8 mouse cellular contexts compared by ENCODE assay signal in the genomic region with DNA sequence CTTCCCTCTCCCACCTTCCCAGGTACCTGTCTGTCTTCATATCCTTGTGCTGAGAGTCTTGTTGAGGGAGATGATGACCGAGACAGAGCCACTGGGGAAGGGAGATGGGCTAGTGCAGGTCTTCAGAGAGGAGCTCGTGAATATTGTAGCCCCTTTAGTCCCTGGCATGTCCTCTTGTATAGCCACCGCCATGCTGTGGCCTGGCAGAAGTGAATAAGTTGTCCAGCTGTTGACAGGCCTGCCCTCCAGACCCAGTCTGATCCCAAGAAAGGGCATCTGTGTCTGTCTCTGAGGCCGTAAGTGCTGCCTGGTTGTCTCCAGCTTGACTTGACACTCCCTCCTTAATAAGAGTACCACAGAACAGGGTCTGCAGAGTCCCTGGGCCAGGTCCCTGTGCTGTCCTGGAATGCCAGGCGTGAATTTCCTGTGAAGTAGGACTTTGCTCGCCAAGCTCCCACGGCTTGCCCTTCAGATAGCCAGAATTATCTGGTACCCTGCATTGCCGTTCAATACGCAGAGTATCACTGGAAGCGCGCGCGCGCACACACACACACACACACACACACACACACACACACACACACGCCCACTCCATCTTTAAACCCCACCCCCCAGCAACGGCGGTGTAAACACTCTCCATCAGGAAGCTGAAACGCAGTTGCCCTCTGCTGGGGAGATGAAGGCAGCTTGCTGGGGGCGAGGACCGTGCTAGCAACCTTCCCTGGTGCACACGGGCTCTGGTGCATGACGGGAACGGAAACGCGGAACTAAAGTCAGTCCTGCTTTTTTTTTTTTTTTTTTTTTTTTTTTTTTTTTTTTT.
A peak's percentile ranks its signal among the peaks of the same experiment; 100 is the strongest.
DNase-seq lines count a peak whose midpoint lies in the region; ATAC-seq and TF ChIP-seq lines count a peak whose summit lies in the region.

No protein-coding gene starts in this region.

- no peak; the same call in 1 of the 2 replicates for TF ChIP-seq POLR2A in small intestine, adult 2 months (IDR thresholded peaks at IDR 0.05; ENCODE audit: low read depth, low read length)

- intact Hi-C loops in left cerebral cortex, postnatal 36 days (cut with DNase I): loop anchor here (2.0 kb wide), 1 partner anchor 202 kb away; no protein-coding TSS in a partner anchor

- H3K9me3 ChIP-seq in intestine, embryonic 16.5 days (ENCODE audit: control insufficient read depth, low read length): no peaks in the 10 kb centered on the region
- H3K9me3 ChIP-seq in midbrain, embryonic 10.5 days (replicated peaks): no peaks in the 10 kb centered on the region

- H3K36me3 ChIP-seq in intestine, embryonic 16.5 days (ENCODE audit: control insufficient read depth, insufficient read depth, low read length): no peaks in the 10 kb centered on the region
- H3K36me3 ChIP-seq in midbrain, embryonic 10.5 days: no peaks in the 10 kb centered on the region
- no peaks in the 10 kb centered on the region for H3K36me3 ChIP-seq in small intestine, adult 2 months (ENCODE audit: control insufficient read depth, insufficient read depth, low read length)

- peak overlapping the region; percentile 87 for H3K4me2 ChIP-seq in intestine, embryonic 16.5 days (ENCODE audit: low read depth, low read length)

- peak overlapping the region; percentile 47 for H3K4me3 ChIP-seq in intestine, embryonic 16.5 days (ENCODE audit: low read length)
- peak overlapping the region; percentile 54 for H3K4me3 ChIP-seq in midbrain, embryonic 10.5 days
- peak overlapping the region; percentile 34 for H3K4me3 ChIP-seq in small intestine, adult 2 months (ENCODE audit: low read depth, low read length)

- H3K4me1 ChIP-seq in intestine, embryonic 16.5 days (ENCODE audit: control insufficient read depth, insufficient read depth, low read length): peaks cover 26% of the 10 kb centered on the region
- H3K4me1 ChIP-seq in midbrain, embryonic 10.5 days: peaks cover 40% of the 10 kb centered on the region
- H3K4me1 ChIP-seq in small intestine, adult 2 months (ENCODE audit: control insufficient read depth, insufficient read depth, insufficient read length, low read length): peaks cover 15% of the 10 kb centered on the region

- peak overlapping the region; percentile 86 for H3K27ac ChIP-seq in intestine, embryonic 16.5 days (ENCODE audit: low read length)
- peak overlapping the region; percentile 92 for H3K27ac ChIP-seq in midbrain, embryonic 10.5 days (replicated peaks)
- peak overlapping the region; percentile 84 for H3K27ac ChIP-seq in small intestine, adult 2 months (ENCODE audit: insufficient read depth, low read depth, low read length)

- H3K27me3 ChIP-seq in intestine, embryonic 16.5 days (replicated peaks; ENCODE audit: control insufficient read depth, insufficient read depth, low read length): no peaks in the 10 kb centered on the region
- peaks cover 24% of the 10 kb centered on the region for H3K27me3 ChIP-seq in midbrain, embryonic 10.5 days (ENCODE audit: low read depth, poor library complexity, severe bottlenecking)
- H3K27me3 ChIP-seq in small intestine, adult 2 months (ENCODE audit: control insufficient read depth, insufficient read depth, low read length): no peaks in the 10 kb centered on the region

- H3K9ac ChIP-seq in intestine, embryonic 16.5 days (ENCODE audit: low read depth, low read length): peak overlapping the region; percentile 60; the same call in 1 of the 2 replicates

- TF ChIP-seq CTCF in small intestine, adult 2 months (IDR thresholded peaks at IDR 0.05; ENCODE audit: extremely low read depth, insufficient read length, insufficient replicate concordance, low read depth, low read length): peak; percentile 57; the same call in 1 of the 2 replicates

- DNase-seq in adrenal gland, adult 18-20 months (ENCODE audit: low spot score in 2 of 2): peak; percentile 57 to 63
- peak; percentile 96 for DNase-seq in embryo, embryonic 10.5 days (ENCODE audit: low spot score)
- DNase-seq in gastrocnemius, postnatal 4 days (ENCODE audit: low spot score in 2 of 2): peak; percentile 69 to 86
- peak; percentile 74 to 79 for DNase-seq in left cerebral cortex, postnatal 36 days (ENCODE audit: low spot score in 2 of 2)
- peak; percentile 91 for DNase-seq in midbrain, embryonic 10.5 days (ENCODE audit: low spot score)

- 10% methylated on average over 25 of the region's 25 CpGs for WGBS in intestine, embryonic 16.5 days
- 11% methylated on average over 25 of the region's 25 CpGs for WGBS in midbrain, embryonic 10.5 days
- WGBS in small intestine, adult 2 months: 9% methylated on average over 25 of the region's 25 CpGs

- peak; percentile 88 for ATAC-seq in intestine, embryonic 16.5 days
- ATAC-seq in erythroid progenitor cell, adult 5-6 weeks (replicated peaks; ENCODE audit: low FRiP score, poor library complexity, severe bottlenecking): no peak
